Mouse (Mus musculus) intestine, embryonic 14.5 days (tissue): ENCODE data around the gene Kif13a. TPM values are rescaled to one million over a fixed set of nuclear protein-coding genes. Genes with fewer than 3 reads are reported as not detected.

Source experiments
- ATAC-seq: fragments of 200-750 bp; cut with Nextera tagmentation; replicated peaks from 2 replicates; pipeline ENCODE4 v1.8.0; 2017; ENCODE audit warnings: low read depth, moderate number of reproducible peaks, moderate TSS enrichment, moderate library complexity; ENCODE audit not compliant: low FRiP score, low TSS enrichment
- DNase-seq: peaks from one replicate; pipeline ENCODE4 v3.0.0-alpha.2; 2018; ENCODE audit warnings: low spot score
- H3K27ac ChIP-seq: fragments of 300-500 bp; sonication (generic); 2 replicates; pipeline ENCODE4 v1.5.1; 2014; ENCODE audit warnings: low read depth, mild to moderate bottlenecking, control low read depth
- H3K27me3 ChIP-seq: fragments of 300-500 bp; sonication (generic); replicated peaks from 2 replicates; pipeline ENCODE4 v1.6.1; 2014; ENCODE audit warnings: low read length, control low read depth; ENCODE audit not compliant: control insufficient read depth, insufficient read depth
- H3K36me3 ChIP-seq: fragments of 300-500 bp; sonication (generic); 2 replicates; pipeline ENCODE4 v1.6.1; 2014; ENCODE audit warnings: low read length, control low read depth; ENCODE audit not compliant: control insufficient read depth, insufficient read depth
- H3K4me1 ChIP-seq: fragments of 300-500 bp; sonication (generic); replicated peaks from 2 replicates; pipeline ENCODE4 v1.6.1; 2014; ENCODE audit warnings: low read length, control low read depth, mixed read lengths; ENCODE audit not compliant: control insufficient read depth, insufficient read depth
- H3K4me2 ChIP-seq: fragments of 300-500 bp; sonication (generic); 2 replicates; pipeline ENCODE4 v1.6.1; 2014; ENCODE audit warnings: low read length
- H3K4me3 ChIP-seq: fragments of 300-500 bp; sonication (generic); 2 replicates; pipeline ENCODE4 v1.5.1; 2014; ENCODE audit warnings: low read depth, low read length, control low read depth, mixed read lengths
- H3K9ac ChIP-seq: fragments of 300-500 bp; sonication (generic); 2 replicates; pipeline ENCODE4 v1.6.1; 2014; ENCODE audit warnings: mild to moderate bottlenecking, low read length
- H3K9me3 ChIP-seq: fragments of 300-500 bp; sonication (generic); 2 replicates; pipeline ENCODE4 v1.6.1; 2016; ENCODE audit warnings: low read length, control low read depth; ENCODE audit not compliant: control insufficient read depth
- WGBS: fragments of 180-500 bp; shearing (Covaris S2); extraction: QIAGEN DNeasy Blood & Tissue Kit; methylation state at CpG from one replicate; pipeline ENCODE4 v1.1.7; 2014; 5-methylcytosine and 5-hydroxymethylcytosine counted together
- polyA plus RNA-seq: library from polyadenylated mRNA; unstranded; fragments of >200 nt; fragmentation: Nextera tagmentation; extraction: Ambion mirVana; gene quantifications from 2 replicates; pipeline ENCODE4 v1.2.1, GENCODE M21; 2014

Kif13a gene
- polyA plus RNA-seq, 1 experiment from 2014 or later = 20.3 TPM

DNA sequence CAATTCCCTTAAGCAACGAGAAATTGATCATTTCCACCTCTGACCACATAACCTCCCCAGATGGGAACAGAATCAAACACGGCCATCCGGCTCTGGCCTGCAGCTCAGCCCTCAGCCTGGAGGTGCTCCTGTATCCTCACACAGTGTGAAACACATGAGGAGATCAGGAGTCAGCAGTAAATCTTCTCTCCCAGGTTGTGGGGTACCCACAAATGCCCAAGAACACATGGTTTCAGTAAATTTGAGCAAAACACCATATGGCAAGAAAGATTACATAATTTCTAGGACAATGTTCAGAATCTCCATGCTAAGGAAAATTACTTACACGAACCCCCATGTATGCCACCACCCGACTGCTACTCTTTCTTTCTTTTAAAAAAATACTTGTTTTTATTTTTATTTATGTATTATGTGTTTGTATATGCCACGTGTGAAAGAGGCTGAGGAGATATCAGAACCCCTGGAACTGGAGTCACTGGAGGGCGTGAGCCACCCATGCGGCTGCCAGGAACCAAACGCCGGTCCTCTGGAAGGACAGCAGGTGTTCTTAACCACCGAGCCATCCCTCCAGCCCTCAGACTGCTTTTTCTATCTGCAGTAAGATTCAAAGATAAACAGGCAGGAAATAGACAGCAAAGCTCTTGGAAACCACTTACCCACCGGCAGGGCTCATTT is 85.0 kb downstream of the Kif13a start:
- no peak for ATAC-seq
- H3K36me3 ChIP-seq = no peaks in the 10 kb centered on the region
- WGBS = 79% methylated on average over 12 of the region's 12 CpGs

DNA sequence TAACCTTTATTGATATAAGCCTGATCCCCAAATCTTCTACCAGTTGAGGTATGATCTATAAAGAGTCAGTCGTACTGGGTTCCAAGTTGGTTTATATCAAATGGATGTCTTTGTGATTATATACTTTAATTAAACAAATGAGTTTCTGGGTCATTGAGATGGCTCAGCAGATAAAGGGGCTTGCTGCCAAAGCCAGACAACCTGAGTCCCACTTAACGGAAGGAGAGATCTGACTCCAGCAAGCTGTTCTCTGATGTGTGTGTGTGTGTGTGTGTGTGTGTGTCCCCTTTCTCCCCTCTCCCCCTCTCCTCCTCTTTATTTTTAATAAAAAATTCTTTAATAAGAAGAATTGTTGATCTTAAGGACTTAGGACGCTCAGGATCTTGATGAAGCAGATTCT is 86.0 kb downstream of the Kif13a start:
- Histone ChIP-seq H3K9me3 (no peaks in the 10 kb centered on the region), H3K27ac (no peak overlapping the region), H3K27me3 (no peaks in the 10 kb centered on the region), H3K4me2 (no peak overlapping the region), H3K4me3 (no peak overlapping the region), H3K4me1 (no peaks in the 10 kb centered on the region), H3K9ac (no peak overlapping the region), H3K36me3 (no peaks in the 10 kb centered on the region)
- WGBS = 77% methylated on average over 3 of the region's 3 CpGs
- DNase-seq (no peak), ATAC-seq (no peak)

More for the DNA sequence above, 85.0 kb downstream of the Kif13a start:
- H3K9me3 ChIP-seq = no peaks in the 10 kb centered on the region
- no peak overlapping the region for H3K4me2 ChIP-seq
- H3K27ac ChIP-seq = no peak overlapping the region
- no peak for DNase-seq
- no peak overlapping the region for H3K9ac ChIP-seq
- no peaks in the 10 kb centered on the region for H3K27me3 ChIP-seq
- no peaks in the 10 kb centered on the region for H3K4me1 ChIP-seq
- H3K4me3 ChIP-seq = no peak overlapping the region

DNA sequence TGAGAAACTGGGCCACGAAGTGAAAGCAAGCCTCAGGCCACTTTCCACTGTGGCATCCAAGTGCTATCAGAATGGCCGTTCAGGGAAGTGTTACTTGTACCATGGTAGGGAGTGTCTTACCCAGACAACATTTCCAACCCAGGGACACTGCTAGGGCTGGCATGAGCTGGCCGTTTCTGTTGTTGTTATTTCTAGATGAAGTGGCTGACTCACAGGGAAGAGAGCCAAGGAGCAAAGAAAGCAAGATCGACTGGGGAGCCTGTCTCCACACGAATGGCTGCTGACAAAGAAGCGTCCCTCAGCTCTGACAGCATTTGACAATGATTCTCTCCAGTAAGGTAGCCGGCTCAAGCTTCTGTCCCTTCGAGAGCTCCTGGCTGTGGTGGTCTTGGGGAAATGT is 87.5 kb downstream of the Kif13a start:
- Histone ChIP-seq H3K4me1 (no peaks in the 10 kb centered on the region), H3K27ac (no peak overlapping the region), H3K4me3 (no peak overlapping the region), H3K27me3 (no peaks in the 10 kb centered on the region), H3K4me2 (no peak overlapping the region), H3K9ac (no peak overlapping the region), H3K9me3 (no peaks in the 10 kb centered on the region), H3K36me3 (no peaks in the 10 kb centered on the region)
- ATAC-seq (no peak), DNase-seq (no peak)
- WGBS = 79% methylated on average over 8 of the region's 8 CpGs

DNA sequence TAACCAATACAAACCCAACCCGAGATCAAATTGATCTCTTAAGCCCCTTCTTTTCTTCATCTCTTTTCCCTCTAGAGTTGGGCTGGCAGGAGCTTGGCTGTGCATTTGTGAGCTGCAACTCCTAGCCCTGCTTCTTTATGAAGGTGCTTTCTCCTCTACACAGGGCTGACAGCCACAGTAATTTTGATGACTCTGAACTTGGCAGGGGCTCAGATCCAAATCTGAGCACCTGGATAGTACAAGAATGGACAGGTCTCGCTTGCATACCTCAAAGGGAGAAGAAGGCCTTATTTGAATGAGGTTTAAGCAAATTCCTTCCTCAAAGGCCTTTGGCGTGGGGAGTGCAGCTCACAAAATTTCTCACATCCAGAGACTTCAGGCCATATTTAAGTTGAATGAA is 88.0 kb downstream of the Kif13a start:
- ATAC-seq = no peak
- WGBS = 90% methylated on average over 3 of the region's 3 CpGs

DNA sequence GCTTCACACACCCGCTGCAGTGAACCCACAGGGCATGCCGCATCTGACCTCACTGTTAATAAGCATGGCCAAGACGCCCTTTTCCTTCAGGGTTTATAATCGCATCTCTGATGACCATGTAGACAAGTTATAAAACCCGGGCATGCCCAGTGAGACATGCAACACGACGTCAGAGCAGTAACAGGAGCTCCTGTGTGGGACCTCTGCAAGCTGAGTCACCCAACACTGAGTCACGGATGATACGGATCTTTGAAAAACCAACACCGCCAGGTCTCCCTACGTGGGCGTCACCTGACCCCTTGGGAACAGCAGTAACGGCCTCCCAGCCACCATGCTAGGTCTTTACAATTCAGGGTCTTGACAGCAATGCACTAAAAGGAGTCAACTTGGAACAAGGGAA is 89.0 kb downstream of the Kif13a start:
- H3K36me3 ChIP-seq = no peaks in the 10 kb centered on the region
- WGBS = 91% methylated on average over 13 of the region's 13 CpGs
- DNase-seq (no peak), ATAC-seq (no peak)
- no peaks in the 10 kb centered on the region for H3K27me3 ChIP-seq
- H3K4me1 ChIP-seq = no peaks in the 10 kb centered on the region
- H3K4me2 ChIP-seq = no peak overlapping the region
- no peak overlapping the region for H3K9ac ChIP-seq
- no peak overlapping the region for H3K4me3 ChIP-seq
- no peaks in the 10 kb centered on the region for H3K9me3 ChIP-seq
- H3K27ac ChIP-seq = no peak overlapping the region

More for the DNA sequence above, 88.0 kb downstream of the Kif13a start:
- no peaks in the 10 kb centered on the region for H3K9me3 ChIP-seq
- H3K4me1 ChIP-seq = no peaks in the 10 kb centered on the region
- H3K4me2 ChIP-seq = no peak overlapping the region
- H3K27me3 ChIP-seq = no peaks in the 10 kb centered on the region
- DNase-seq = no peak
- H3K27ac ChIP-seq = no peak overlapping the region
- H3K4me3 ChIP-seq = no peak overlapping the region
- H3K36me3 ChIP-seq = no peaks in the 10 kb centered on the region
- no peak overlapping the region for H3K9ac ChIP-seq

DNA sequence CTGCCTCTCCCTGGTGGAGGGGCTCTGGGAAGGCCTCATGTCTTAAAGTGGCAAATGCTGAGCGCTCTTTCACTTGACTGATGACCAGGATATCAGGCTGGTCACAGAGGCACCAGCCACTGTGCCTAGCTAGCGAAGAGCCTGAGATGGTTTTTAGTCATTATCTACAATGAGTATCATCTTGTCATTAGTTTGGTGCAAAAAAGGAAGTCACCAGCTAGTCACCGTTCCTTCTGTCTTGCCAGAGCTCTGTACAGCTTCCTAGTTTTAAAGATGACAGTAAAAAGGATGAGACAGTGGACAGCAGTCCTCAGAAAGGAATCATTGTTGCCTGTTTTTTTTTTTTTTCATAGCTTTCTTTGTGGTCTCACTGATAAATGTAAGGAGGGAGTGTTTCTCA is 90.4 kb downstream of the Kif13a start:
- no peak overlapping the region for H3K4me3 ChIP-seq
- H3K4me1 ChIP-seq = no peaks in the 10 kb centered on the region
- 87% methylated on average over 3 of the region's 3 CpGs for WGBS
- DNase-seq (no peak), ATAC-seq (no peak)
- no peak overlapping the region for H3K27ac ChIP-seq
- H3K9me3 ChIP-seq = no peaks in the 10 kb centered on the region
- no peak overlapping the region for H3K4me2 ChIP-seq
- no peaks in the 10 kb centered on the region for H3K36me3 ChIP-seq
- no peaks in the 10 kb centered on the region for H3K27me3 ChIP-seq
- H3K9ac ChIP-seq = no peak overlapping the region

DNA sequence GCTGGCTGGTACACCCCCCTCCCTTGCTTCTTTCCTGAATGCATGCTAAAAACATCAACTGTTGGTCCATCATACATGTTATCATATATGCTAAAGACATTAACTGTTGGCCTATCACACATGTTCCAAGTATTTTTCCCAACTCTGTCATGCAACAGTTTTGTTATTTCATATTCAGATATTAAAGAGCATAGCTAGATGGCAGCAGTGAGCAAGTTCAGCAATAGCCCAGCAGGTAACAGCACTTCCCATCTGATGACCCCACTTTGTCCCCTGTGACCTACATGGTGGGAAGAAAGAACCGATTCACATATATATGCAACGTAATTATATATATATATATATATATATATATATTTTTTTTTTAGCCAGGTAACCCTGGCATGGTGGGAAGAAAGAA is 91.1 kb downstream of the Kif13a start:
- H3K9ac ChIP-seq = no peak overlapping the region
- no peaks in the 10 kb centered on the region for H3K36me3 ChIP-seq
- no peaks in the 10 kb centered on the region for H3K9me3 ChIP-seq
- 54% methylated on average over 2 of the region's 2 CpGs for WGBS
- H3K4me1 ChIP-seq = no peaks in the 10 kb centered on the region
- no peak for ATAC-seq
- H3K27me3 ChIP-seq = no peaks in the 10 kb centered on the region
- H3K4me3 ChIP-seq = no peak overlapping the region
- H3K4me2 ChIP-seq = no peak overlapping the region
- H3K27ac ChIP-seq = no peak overlapping the region
- no peak for DNase-seq

DNA sequence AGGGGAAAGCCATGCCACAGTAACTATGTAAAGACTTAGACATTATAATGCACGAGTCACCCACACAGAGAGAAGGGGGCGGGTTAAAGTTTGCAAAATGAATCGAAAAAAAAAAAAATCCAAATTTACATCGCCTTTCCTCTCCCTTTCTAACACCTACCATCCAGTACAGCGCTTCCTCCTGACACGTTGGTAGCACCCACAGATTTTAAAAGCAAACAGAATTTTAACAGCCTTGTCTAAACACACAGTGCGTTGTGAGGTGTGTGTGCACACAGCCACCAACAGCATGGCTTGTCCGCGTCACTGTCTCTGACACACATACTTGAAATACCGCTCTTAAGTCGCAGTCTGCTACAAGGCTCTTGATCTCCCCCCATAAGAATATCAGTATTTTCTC is 94.3 kb downstream of the Kif13a start:
- H3K4me2 ChIP-seq = no peak overlapping the region
- H3K4me1 ChIP-seq = no peaks in the 10 kb centered on the region
- H3K27ac ChIP-seq = no peak overlapping the region
- WGBS = 93% methylated on average over 11 of the region's 11 CpGs
- no peak overlapping the region for H3K4me3 ChIP-seq
- H3K9ac ChIP-seq = no peak overlapping the region
- H3K9me3 ChIP-seq = peaks cover 5% of the 10 kb centered on the region; the same call in 1 of the 2 replicates
- ATAC-seq = no peak
- H3K36me3 ChIP-seq = peaks cover 21% of the 10 kb centered on the region
- no peaks in the 10 kb centered on the region for H3K27me3 ChIP-seq
- no peak for DNase-seq

DNA sequence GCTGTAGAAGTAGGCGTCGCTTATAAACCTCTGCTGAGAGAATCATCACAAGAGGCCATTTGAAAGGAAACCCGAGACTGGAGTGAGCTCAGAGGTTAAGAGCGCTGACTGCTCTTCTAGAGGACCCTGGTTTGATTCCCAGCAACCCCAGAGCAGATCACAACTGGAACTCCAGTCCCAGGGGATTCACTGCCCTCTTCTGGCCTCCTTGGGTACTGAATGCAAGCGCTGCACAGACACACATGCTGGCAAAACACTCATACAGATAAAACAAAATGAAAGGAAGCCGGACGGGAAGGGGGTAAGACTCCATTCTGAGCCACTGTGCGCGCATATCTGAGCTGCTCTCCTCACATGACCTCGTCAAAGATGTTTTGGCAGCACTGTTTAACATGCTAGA is 94.9 kb downstream of the Kif13a start:
- Histone ChIP-seq H3K9me3 (peaks cover 5% of the 10 kb centered on the region; the same call in 1 of the 2 replicates), H3K36me3 (peaks cover 25% of the 10 kb centered on the region), H3K9ac (no peak overlapping the region), H3K27me3 (no peaks in the 10 kb centered on the region), H3K4me2 (no peak overlapping the region), H3K4me3 (no peak overlapping the region), H3K27ac (no peak overlapping the region), H3K4me1 (no peaks in the 10 kb centered on the region)
- ATAC-seq (no peak), DNase-seq (no peak)
- 93% methylated on average over 10 of the region's 10 CpGs for WGBS
